Mouse (Mus musculus) left cerebral cortex, adult 9 months (tissue): ENCODE data around the gene Hnrnpab.
A peak's percentile ranks its signal among the peaks of the same experiment; 100 is the strongest.

ENCODE experiments used
- DNase-seq, 2 experiments: peaks; one replicate each; pipeline ENCODE4 v3.0.0; 2022; ENCODE audit warnings: low spot score in 2 of 2

Hnrnpab gene

DNA sequence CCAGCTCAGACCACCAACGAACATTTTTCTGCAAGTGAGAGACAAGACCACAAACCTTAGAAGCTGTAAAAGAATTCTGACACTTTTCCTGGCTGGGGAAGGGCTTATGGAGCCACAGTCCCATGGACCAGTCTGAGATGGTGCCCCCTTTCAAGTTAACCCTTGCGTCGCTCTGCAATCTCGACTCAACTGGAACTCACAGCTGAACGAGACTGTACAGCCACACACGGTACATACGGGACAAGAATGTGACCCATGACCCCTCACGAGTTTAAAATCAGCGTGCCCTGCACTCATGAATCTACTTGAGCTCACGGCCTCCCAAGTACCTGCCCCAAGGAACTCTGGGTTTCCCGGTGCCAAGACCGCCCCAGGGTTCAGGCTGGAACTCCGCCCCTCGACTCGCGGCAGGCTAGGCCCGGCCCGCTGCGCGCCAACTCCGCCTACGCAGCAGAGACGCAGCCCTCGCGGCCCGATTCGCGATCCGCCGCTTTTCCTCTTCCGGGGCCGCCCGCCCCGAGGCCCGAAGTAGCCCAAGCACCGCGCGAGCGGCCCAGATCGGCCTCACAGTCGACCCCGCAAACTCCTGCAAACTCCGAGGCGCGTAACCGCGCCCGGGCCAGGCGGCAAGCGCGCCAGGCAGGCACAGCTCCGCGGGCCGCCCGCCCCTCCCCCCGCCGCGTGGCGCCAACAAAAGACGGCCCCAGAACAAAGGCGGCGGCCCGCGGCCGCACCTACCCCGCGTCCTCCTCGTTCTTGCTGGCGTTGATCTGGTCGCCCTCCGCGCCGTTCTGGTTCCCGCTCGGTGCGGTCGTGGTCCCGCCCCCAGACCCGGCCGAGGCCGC, 823 bp downstream of the Hnrnpab start:
- peak in 1 of 2 experiments; percentile 72 for DNase-seq

DNA sequence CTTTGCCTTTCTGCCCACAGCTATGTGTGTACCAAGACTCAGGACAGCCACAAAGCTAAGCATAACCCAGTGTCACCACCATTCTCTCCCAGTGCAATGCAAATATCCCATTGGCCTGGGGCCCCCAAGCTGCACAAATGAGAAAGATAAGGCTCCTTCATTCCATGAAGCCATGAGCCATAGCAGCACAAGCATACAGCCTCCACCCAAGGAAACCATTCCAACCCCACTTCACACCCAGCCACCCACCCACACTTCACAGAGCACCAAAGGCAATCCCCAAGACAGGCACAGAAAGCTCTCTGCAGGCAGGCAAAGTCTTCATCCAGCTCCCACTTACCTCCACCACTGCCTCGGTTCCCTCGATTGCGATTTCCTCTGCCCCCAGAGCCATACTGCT, 4.4 kb downstream of the Hnrnpab start:
- DNase-seq: no peak

DNA sequence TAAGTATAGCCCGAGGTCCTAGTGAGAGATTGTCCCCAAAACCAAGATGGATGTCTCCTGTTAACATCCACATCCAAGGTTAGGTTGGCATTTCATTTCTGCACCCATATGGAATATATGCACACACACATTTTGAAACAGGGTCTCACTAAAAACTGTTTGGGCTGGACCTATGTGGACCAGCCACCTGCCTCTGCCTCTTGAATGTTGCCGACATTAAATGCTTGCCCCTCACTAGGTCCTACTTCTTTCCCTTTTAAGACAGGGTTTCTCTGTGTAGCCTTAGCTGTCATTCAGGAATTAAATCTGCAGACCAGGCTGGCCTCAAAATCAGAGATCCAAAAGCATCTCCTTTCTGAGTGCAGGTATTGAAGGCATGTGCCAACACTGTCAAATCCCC, 9.1 kb downstream of the Hnrnpab start:
- DNase-seq: no peak

DNA sequence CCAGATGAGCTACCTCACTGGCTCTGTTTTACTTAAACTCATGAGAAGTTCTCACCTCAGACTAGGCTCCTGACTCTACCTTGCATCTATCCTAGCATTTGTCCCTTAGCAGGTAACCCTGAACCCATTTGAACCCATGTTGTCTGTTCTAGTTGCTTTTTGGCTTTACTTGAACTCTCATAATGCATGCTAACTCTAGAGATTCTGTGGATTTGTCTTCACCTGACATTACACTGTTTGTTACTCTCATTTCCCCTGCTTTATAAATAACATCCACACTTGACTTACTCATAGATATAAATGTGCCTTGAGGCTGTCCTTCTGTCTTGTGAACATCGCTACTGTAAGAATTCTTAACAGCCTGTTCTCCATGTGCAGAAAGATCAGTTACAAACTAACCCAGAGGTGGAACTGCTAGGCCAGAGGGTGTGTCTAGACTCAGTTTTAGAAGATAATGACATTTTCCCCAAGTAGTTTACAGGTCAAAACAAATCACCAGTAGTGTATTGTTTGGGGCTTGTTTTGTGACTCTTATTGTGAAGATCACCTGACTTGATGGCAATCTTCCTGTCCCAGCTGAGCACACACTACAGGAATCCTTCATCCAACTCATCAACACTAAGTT, 11.1 kb downstream of the Hnrnpab start:
- DNase-seq: no peak

DNA sequence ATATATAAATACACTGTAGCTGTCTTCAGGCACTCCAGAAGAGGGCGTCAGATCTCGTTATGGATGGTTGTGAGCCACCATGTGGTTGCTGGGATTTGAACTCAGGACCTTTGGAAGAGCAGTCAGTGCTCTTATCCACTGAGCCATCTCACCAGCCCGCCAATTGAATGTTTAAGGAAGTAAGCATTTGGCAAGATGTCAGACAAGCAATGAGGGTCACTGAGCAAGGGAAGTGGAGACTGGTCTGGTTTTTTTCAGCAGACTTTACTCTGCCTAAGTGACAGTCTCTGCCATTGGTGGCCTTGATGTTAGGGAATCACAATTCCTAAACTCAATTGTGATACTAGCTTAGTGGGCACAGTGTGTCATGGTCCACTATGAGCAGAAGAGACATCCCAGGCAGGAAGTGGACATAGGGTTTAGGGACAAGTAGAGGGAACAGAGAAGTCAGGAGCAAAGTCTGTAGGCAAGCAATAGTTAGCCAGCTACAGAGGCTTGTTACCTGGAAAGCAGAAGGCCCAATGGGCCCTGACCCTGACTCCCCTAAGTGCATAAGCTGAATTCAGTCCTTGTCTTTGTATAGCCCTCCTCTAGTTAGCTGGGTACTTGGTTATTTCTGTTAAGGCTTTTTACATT, 11.8 kb downstream of the Hnrnpab start:
- DNase-seq: no peak

DNA sequence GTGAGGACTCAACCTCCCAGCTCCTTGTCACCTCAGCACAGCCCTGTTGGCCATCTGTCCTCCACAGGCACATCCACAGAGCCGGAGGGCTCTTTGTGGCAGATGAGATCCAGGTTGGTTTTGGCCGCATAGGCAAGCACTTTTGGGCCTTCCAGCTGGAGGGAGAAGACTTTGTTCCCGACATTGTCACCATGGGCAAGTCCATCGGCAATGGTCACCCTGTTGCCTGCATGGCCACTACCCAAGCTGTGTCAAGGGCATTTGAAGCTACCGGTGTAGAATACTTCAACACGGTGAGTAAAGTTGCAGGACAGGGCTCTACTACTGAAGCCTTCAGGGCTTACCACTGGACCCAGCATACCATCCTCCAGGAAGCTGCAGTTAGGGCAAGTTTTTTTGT, 12.8 kb downstream of the Hnrnpab start:
- DNase-seq: no peak

DNA sequence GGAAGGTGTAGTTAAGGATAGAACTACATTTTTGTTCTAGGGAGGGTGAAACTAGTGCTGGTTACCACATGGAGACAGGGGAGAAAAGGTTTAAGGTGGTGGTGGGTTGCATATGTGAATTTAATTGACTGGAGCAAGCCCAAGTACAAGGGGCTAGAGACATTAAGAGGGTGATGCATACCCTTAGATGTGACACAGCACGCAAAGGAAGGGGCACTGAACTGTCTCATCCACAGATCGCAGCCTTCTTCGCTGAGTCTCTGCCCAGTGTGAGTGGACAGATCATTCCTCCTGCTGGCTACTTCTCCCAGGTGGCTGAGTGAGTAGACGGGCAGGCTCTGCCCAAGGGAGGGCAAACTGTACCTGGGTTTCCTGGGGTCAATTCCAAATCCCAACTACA, 13.3 kb downstream of the Hnrnpab start:
- no peak for DNase-seq

DNA sequence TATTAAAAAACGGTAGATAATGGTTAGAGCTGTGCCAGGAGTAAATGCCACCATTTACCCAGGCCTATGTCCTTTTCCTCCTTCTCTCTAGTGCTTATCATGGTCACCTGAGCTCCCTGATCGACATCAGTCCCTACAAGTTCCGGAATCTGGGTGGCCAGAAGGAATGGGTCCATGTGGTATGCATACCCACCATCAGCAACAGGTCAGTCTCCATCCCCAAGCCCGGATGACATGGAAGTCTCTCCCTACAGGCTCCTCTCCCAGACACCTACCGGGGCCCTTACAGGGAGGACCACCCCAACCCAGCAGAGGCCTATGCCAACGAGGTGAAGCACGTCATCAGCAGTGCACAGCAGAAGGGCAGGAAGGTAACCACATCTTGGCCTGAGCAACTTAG, 14.7 kb downstream of the Hnrnpab start:
- no peak for DNase-seq

DNA sequence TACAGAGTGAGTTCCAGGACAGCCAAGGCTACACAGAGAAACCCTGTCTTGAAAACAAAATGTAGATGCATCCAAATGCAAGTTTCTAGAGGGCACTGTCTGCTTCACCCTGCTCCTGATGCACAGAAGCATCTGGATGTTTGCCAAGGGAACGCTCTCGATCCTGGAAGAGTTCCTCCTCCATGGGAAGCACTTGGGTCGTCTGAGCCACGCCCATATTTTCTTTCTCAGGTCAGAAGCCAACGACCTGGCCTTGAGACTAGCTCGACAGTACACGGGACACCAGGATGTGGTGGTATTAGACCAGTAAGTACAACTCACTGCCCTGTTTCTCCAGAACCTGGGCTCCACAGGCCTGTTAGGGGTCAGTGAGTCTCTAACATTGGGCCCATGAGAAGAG, 15.5 kb downstream of the Hnrnpab start:
- no peak for DNase-seq

DNA sequence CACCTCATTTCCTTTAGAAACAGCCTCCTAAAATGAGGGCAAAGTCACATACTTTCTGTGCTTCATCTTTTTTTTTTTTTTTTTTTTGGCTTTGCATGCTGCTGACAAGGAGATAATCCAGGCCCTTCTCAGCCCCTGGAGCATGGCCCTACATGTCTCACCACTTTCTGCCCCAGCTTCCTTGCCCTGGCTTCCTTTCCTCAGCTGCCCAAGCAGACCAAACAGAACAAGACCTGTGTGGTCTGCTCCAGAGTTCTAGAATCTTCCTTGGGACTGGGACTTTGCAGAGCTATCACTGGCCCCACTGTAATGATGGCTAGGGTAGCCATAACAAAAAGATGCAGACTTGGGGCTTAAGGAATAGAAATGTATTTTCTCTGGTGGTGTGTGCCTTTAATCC, 16.6 kb downstream of the Hnrnpab start:
- no peak for DNase-seq

DNA sequence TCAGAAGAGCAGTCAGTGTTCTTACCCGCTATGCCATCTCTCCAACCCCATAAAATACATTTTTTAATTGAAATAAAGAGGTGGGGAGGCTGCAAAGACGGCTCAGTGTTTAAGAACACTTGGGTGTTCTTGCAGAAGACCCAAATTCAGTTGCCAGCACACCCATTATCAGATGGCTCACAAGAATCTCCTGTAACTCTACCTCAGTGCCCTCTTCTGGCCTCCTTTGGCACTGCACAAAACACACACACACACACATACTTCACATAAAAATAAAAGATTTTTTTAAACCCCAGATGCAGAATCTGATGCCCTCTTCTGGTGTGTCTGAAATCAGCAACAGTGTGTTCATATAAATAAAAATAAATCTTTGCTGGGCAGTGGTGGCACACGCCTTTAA, 17.8 kb downstream of the Hnrnpab start:
- no peak for DNase-seq

DNA sequence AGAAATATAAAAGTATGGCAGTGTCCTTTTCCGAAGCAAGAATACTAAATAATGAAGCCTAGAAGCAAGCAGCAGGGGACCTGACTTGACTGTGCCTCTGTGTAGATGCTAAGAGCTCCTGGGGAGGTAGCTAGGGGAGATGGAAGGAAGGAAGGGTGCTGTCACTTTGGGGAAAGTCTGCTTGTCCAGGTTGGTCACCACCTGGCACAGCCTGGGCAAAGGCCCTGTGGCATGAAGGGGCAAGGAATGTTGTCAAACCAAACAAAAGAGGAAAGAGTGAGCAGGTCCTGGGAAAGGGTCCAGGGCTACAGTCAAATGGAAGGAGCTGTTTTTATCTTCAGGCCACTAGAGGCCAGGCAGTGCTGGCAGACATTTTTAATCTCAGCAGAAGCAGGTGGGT, 19.6 kb downstream of the Hnrnpab start:
- no peak for DNase-seq

DNA sequence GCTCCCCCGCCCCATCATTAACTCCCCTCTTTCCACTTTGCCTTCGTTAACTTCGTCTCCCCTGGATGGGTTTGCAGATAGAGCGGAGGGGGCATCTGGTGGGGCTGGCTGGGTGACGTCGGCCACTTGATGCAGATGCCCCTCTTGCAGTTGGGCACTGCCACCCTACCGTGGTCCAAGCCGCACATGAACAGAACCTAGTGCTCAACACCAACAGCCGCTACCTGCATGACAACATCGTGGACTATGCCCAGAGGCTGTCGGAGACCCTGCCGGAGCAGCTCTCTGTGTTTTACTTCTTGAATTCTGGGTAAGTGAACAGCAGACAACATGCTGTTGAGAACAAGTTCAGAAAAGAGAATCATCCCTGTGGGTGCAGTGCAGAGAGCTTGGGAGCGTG, 20.2 kb downstream of the Hnrnpab start:
- DNase-seq: no peak

DNA sequence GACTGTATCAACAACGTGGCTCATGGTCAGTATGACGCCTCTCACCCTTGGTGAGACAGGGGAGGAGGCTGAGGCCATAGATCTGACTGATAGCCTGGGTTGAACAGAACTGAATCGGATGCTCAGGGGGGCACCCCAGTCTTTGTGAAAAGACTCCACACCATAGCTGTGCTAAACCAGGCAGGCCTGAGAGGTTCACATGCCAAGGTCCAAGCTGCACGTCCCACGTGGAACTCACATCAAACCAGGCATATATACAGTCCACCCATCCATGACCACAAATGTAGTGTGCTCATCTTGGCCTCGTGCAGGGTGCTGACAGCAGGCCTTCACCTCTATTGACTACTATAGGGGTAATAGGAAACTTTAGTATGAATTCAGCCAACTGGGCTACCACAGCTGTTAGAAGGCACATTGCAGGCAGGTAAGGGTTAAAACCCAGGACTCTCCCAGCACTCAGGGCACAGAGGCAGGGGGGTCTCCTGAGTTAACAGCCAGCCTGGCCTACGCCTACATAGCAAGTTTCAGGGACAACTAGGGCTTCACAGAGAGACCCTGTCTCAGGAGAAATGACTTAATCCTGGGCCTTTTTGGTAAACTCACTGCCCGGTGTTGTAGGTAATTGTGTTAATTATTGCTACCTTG, 20.9 kb downstream of the Hnrnpab start:
- no peak for DNase-seq

DNA sequence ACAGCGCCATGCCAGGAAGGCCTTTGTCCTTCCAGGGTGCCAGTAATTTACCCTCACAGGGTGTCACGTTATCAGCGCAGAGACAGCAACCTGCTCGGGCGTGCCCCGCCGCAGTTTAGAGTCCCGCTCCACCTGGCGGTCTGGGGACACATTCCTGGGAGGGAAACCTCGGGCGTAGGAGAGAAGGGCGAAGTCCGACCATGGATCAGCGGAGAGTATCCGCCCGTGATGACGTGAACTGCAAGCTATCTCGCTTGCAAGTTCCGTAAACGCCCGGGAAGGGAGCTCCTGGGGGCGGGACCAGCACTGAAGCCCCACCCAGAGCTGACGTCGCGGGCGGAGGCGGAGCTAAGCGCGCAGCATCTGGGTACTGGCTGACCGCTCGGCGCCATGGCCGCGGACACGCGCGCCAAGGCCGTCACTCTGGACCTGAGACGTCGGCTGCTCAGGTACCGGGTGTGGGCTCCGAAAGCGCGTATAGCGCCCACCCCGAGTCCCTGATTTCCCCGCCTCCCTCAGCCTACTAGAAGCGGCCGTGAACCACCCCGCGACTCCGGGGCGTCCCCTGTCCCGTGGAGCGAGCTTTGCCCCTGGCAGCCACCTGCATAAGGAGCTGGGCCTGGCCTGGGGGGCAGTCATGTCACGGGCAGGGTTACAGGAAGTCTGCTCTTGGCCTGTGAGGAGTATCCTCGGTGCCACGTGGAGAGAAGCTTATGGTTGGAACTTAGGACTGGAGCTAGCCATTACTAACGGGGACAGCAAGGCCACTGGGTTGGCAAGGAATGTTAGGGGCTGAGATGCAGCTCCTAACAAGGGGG, 22.0 kb downstream of the Hnrnpab start, which contains the start of gene Phykpl:
Phykpl (plus strand) TSS at position 327 of the 818 bp plus-strand sequence.
- peak; percentile 85 to 96 for DNase-seq

DNA sequence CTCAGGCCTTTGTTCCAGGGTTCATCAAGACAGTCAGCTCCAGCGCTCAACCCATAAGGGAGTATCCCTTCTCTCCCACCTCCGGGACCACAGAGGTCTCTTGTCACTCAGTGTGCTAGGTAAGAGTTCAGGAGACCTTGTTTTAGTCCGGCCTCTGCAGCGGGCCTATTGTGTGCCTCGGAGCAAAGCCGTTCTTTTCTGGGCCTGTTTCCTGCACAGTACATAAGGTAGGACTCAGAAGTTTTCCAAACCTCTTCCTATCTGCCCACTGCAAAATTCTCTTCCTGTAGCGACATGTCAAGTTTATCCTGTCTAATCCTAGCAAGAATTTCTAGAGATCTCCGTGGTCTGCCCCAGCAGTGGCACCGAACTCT, 22.6 kb downstream of the Hnrnpab start:
- DNase-seq: no peak

DNA sequence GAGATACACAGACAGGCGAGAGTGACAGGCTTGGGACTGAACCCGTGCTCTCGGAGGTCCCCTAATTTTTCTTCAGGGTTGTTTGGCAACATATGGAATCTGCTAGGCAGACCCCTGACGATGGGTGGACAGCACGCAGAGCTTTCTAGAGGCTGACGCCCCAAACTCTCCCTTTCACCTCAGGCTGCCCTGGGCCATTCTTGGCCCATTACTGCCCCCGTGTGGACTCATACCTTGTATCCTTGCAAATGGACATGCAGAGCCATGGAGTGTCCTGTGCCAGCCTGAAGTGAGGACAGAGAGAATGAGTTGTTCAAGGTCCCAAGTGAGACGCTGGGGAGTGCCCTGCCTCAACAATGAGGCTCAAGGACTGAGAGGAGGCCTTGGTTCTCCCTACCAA, 23.9 kb downstream of the Hnrnpab start:
- peak in 1 of 2 experiments; percentile 50 for DNase-seq

DNA sequence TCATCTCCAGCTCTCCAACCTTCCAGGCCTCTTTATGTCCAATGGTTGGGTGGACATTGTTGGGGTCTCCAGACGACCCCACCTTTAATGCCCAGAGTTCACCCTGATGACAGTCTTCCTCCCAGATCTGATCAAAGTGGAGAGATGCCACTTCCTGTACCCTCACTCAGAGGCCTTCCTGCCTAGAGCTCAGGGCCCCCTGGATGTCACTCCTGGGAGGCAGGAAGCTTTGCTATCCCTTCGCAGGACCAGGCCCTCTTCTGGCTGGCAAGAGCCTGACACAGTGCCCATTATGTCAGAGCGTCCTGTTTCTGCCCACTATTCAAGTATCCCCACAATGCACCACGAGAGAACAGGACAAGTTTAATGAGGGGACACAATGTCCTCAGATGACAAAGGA, 27.6 kb downstream of the Hnrnpab start:
- no peak for DNase-seq

DNA sequence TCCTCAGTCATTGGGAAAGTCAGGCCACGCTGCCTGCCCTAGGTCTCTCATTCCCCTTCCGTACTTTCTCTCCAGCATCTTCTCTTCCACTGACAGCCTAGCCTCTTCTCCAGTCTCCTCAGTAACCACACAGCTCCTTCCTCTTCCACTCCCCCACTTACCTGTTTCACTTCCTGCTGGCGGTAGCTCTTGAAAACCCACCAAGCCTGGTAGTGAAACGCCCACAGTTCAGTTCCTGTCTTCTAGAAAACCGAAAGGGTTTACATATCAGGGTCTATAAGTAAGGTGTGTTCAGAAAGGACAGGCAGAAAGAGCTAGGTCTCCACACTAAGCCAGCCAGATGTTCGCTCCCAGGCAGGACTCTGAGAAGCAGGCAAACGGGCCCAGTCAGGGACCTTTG, 29.1 kb downstream of the Hnrnpab start:
- DNase-seq: no peak

DNA sequence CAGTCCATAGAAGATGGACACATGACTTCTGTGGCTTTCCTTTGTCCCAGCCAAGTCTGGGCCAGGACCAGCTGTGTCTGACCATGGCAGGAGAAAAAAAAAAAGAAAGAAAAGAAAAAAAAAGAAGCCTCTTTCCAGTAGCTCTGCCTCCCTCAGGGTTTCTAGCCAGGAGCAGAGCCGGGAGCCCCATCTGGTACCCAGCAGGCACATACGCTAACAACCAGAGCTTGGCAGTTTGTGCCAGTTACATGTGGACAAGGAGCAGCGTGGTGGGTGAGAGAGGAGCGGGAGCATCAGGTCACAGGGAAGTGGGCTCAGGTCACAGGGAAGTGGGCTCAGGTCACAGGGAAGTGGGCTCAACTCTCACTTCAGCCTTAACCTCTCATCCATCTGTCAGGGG, 30.2 kb downstream of the Hnrnpab start:
- DNase-seq: no peak

DNA sequence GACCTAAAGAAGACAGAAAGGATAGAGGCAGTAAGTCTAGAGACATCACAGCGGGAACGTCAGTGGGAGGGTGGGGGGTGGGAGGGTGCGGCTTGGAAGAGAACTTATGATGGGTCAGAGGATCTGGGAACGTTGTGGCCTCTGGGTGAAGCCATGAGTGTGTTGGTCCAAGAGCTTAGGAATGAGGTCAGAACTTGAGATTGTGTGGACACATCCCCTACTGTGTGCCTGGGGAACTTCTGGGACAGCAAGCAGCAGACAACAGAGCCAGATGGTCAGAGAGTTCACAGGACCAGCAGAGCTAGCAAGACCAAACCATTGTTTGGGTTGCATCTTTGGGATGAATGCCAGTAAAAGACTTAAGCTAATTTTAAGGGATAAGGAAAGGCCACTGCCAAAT, 37.8 kb downstream of the Hnrnpab start:
- no peak for DNase-seq

DNA sequence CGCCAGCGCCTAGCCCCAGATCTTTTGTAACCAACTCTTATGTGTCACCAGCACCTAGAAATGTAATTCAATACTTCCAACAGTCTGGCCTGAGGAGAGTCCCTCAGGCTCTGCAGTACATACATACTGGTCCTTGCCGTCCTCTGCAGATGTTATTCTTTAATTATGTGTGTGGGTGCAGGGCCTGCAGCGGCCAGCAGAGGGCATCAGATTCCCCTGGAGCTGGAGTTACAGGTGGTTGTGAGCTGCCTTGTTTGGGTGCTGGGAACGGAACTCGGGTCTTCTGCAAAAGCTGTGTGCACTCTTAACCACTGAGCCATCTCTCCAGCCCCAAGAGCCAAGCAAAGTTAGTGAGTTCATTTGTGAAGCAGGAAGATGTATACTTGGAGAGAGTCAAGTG, 40.7 kb downstream of the Hnrnpab start:
- no peak for DNase-seq
